Mouse (Mus musculus) lung, postnatal 0 days (tissue): ENCODE measurements at regions not wholly inside any gene's neighbourhood (a gene's known extent, or its start where the extent isn't known, plus 50 kb on each side); places are given as distances from the start of the nearest gene placed in this dataset.

Source experiments
- ATAC-seq: fragments of 200-750 bp; cut with Nextera tagmentation; 2 replicates; pipeline ENCODE4 v1.8.0; 2017; ENCODE audit warnings: moderate library complexity
- DNase-seq: peaks from one replicate; pipeline ENCODE4 v3.0.0-alpha.2; 2016; ENCODE audit warnings: low spot score
- H3K27ac ChIP-seq: fragments of 300-500 bp; sonication (generic); 2 replicates; pipeline ENCODE4 v1.5.1; 2014; ENCODE audit warnings: antibody characterized with exemption, mild to moderate bottlenecking, low read length, mixed read lengths
- H3K27me3 ChIP-seq: fragments of 300-500 bp; sonication (generic); replicated peaks from 2 replicates; pipeline ENCODE4 v1.6.1; 2014; ENCODE audit warnings: low read length, mixed read lengths; ENCODE audit not compliant: insufficient read depth
- H3K36me3 ChIP-seq: fragments of 300-500 bp; sonication (generic); 2 replicates; pipeline ENCODE4 v1.6.1; 2014; ENCODE audit warnings: low read length, mixed read lengths; ENCODE audit not compliant: insufficient read depth
- H3K4me1 ChIP-seq: fragments of 300-500 bp; sonication (generic); 2 replicates; pipeline ENCODE4 v1.6.1; 2014; ENCODE audit warnings: antibody characterized with exemption, low read depth, low read length, mixed read lengths; ENCODE audit not compliant: insufficient read depth
- H3K4me2 ChIP-seq: fragments of 300-500 bp; sonication (generic); replicated peaks from 2 replicates; pipeline ENCODE4 v1.6.1; 2014; ENCODE audit warnings: low read depth, mild to moderate bottlenecking, low read length, moderate library complexity, mixed read lengths
- H3K4me3 ChIP-seq: fragments of 300-500 bp; sonication (generic); 2 replicates; pipeline ENCODE4 v1.5.1; 2014; ENCODE audit warnings: low read depth, low read length
- H3K9ac ChIP-seq: fragments of 300-500 bp; sonication (generic); replicated peaks from 2 replicates; pipeline ENCODE4 v1.6.1; 2014; ENCODE audit warnings: low read depth, mild to moderate bottlenecking
- H3K9me3 ChIP-seq: fragments of 300-500 bp; sonication (generic); 2 replicates; pipeline ENCODE4 v1.6.1; 2016; ENCODE audit warnings: low read length, mixed read lengths
- CTCF ChIP-seq: IDR thresholded peaks from 2 replicates; pipeline ENCODE4 v1.5.1; 2016; ENCODE audit warnings: antibody characterized with exemption, mild to moderate bottlenecking
- EP300 ChIP-seq: IDR thresholded peaks from 2 replicates; pipeline ENCODE4 v1.6.1; 2016; ENCODE audit warnings: antibody characterized with exemption, mild to moderate bottlenecking, control low read depth
- WGBS: fragments of 180-500 bp; shearing (Covaris S2); extraction: QIAGEN DNeasy Blood & Tissue Kit; methylation state at CpG from one replicate; pipeline ENCODE4 v1.1.7; 2014; 5-methylcytosine and 5-hydroxymethylcytosine counted together

GRCm38 (mm10) chr6:78599751-78600150 lies 131.1 kb upstream of the Reg3g start:
- DNase-seq = no peak
- ATAC-seq = no peak
- no peak overlapping the region for H3K9ac ChIP-seq
- no peaks in the 10 kb centered on the region for H3K4me1 ChIP-seq
- 78% methylated on average over 4 of the region's 4 CpGs for WGBS
- no peak overlapping the region for H3K4me2 ChIP-seq
- H3K4me3 ChIP-seq = no peak overlapping the region
- H3K36me3 ChIP-seq = no peaks in the 10 kb centered on the region
- TF ChIP-seq EP300 (no peak), CTCF (no peak)
- no peaks in the 10 kb centered on the region for H3K9me3 ChIP-seq
- H3K27ac ChIP-seq = no peak overlapping the region
- no peaks in the 10 kb centered on the region for H3K27me3 ChIP-seq

DNA sequence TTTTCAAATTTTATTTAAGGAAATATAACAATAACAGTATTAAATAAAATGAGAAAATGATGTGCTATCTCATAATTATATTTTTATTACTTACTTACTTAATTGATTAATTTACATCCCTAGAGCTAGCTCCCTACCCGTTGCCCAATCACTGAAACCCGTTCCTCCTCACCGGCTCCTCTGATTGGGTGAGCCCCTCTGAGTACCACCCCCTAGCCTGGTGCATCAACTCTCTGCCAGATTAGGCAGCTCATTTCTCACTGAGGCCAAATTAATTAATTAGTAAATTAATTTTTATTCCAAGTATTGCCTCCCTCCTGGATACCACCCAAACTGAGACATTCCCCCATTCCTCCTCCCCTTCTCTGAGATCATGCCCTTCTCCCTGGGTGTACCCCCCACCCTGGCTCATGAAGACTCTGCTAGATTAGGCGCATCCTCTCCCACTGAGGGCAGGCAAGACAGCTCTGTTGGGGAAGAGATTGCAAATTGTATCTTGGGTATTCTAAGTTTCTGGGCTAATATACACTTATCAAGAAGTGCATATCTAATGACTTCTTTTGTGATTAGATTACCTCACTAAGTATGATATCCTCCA lies 101.4 kb upstream of the Reg3g start:
- Histone ChIP-seq H3K36me3 (no peaks in the 10 kb centered on the region), H3K27ac (no peak overlapping the region), H3K9ac (no peak overlapping the region), H3K9me3 (no peaks in the 10 kb centered on the region), H3K4me2 (no peak overlapping the region), H3K4me1 (no peaks in the 10 kb centered on the region), H3K27me3 (no peaks in the 10 kb centered on the region), H3K4me3 (no peak overlapping the region)
- ATAC-seq (no peak), DNase-seq (no peak)
- WGBS = 85% methylated on average over 4 of the region's 4 CpGs
- no peak for TF ChIP-seq CTCF
- no peak for TF ChIP-seq EP300

- TF ChIP-seq CTCF = no peak
- no peak for TF ChIP-seq EP300
- Histone ChIP-seq H3K27ac (no peak overlapping the region), H3K9ac (no peak overlapping the region), H3K4me3 (no peak overlapping the region), H3K4me1 (no peaks in the 10 kb centered on the region), H3K9me3 (no peaks in the 10 kb centered on the region), H3K4me2 (no peak overlapping the region), H3K27me3 (no peaks in the 10 kb centered on the region), H3K36me3 (no peaks in the 10 kb centered on the region)
- ATAC-seq (no peak), DNase-seq (no peak)
- 62% methylated on average over 11 of the region's 11 CpGs for WGBS
Measured at GRCm38 (mm10) chr6:78553008-78553698, 84.5 kb upstream of the Reg3g start.

GRCm38 (mm10) chr6:78552353-78552698 lies 83.7 kb upstream of the Reg3g start:
- TF ChIP-seq EP300 (no peak), CTCF (no peak)
- 41% methylated on average over 5 of the region's 5 CpGs for WGBS
- Histone ChIP-seq H3K4me2 (no peak overlapping the region), H3K4me3 (no peak overlapping the region), H3K27me3 (no peaks in the 10 kb centered on the region), H3K4me1 (no peaks in the 10 kb centered on the region), H3K27ac (no peak overlapping the region), H3K9ac (no peak overlapping the region), H3K36me3 (no peaks in the 10 kb centered on the region), H3K9me3 (no peaks in the 10 kb centered on the region)
- DNase-seq = no peak
- no peak for ATAC-seq

- Histone ChIP-seq H3K9me3 (no peaks in the 10 kb centered on the region), H3K4me3 (no peak overlapping the region), H3K4me2 (no peak overlapping the region), H3K27ac (no peak overlapping the region), H3K9ac (no peak overlapping the region), H3K4me1 (no peaks in the 10 kb centered on the region), H3K27me3 (no peaks in the 10 kb centered on the region), H3K36me3 (no peaks in the 10 kb centered on the region)
- ATAC-seq (no peak), DNase-seq (no peak)
- WGBS = 67% methylated on average over 8 of the region's 8 CpGs
- no peak for TF ChIP-seq EP300
- TF ChIP-seq CTCF = no peak
Measured at GRCm38 (mm10) chr6:78551666-78552352, 83.1 kb upstream of the Reg3g start.

DNA sequence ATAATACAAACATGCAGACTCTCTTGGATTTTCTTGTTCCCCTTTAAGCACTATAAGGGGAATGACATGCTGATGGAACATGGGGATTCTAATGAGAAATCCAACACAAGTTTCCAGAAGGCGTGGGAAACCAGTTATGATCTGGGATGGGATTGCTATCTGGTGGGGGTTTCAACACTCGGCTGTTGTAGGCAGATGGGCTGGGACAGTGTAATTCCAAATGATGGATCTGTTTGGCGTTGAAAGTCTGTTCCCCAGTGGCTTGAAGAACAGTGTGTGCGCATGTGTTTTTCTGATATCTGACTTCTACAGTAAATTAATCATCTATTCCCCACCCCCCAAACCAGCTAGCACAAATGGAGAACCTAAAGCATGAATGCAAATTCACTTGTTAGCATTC lies 79.8 kb upstream of the Reg3g start:
- Histone ChIP-seq H3K9me3 (no peaks in the 10 kb centered on the region), H3K4me2 (no peak overlapping the region), H3K27ac (no peak overlapping the region), H3K4me3 (no peak overlapping the region), H3K27me3 (no peaks in the 10 kb centered on the region), H3K9ac (no peak overlapping the region), H3K4me1 (no peaks in the 10 kb centered on the region), H3K36me3 (no peaks in the 10 kb centered on the region)
- no peak for TF ChIP-seq EP300
- no peak for TF ChIP-seq CTCF
- DNase-seq = no peak
- ATAC-seq = no peak
- WGBS = 46% methylated on average over 4 of the region's 4 CpGs
